Mouse (Mus musculus) lung, adult 2 months (tissue): ENCODE data around the gene Nod1.

Experiments used
- CTCF ChIP-seq: fragments of 200-500 bp; IDR thresholded peaks from 2 replicates; pipeline ENCODE4 v1.5.1; 2011; ENCODE audit warnings: mild to moderate bottlenecking, low read length, control low read depth; ENCODE audit not compliant: insufficient read depth
- POLR2A ChIP-seq: fragments of 200-500 bp; IDR thresholded peaks from 2 replicates; pipeline ENCODE4 v1.6.1; 2011; ENCODE audit warnings: low read depth, mild to moderate bottlenecking, control low read depth, low read length, borderline replicate concordance; ENCODE audit errors: extremely low read depth

- TF ChIP-seq CTCF (no peak), POLR2A (no peak)
Observed at GRCm38 (mm10) chr6:54878546-54878945, 93.9 kb downstream of the Nod1 start.
